Mouse (Mus musculus) heart, postnatal 4 days (tissue): Measurements from ENCODE around the gene Gm5269. TPM values are rescaled to one million over a fixed set of nuclear protein-coding genes. Genes with fewer than 3 reads are reported as not detected.

ENCODE experiments used
- DNase-seq: peaks from one replicate; pipeline ENCODE4 v3.0.0; 2021
- total RNA-seq, 2 experiments: library from RNA; stranded (reverse); gene quantifications; 2 replicates each; pipeline ENCODE4 v1.2.3; 2021

Gene Gm5269
- total RNA-seq, 2 experiments from 2014 or later: not detected

DNA sequence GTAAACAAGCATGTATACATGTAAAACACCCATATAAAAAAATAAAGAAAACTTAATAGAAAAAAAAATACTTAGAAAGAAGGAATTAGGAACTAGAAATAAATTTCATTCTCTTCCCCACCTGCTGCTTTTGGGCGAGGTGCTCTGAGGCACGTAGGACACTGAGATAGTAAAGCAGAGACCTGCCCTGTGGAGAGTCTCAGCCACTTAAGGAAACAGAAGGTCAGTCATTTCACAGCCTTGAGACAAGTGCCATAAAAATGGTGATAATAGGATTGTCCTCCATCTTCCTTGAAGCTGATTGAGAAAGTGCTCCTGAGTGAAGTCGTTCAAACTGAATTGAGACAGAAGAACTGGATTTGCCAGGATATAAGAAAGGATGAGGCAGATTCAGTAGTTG is 12.6 kb downstream of the Gm5269 start:
- no peak for DNase-seq

- DNase-seq: no peak
Measured at GRCm38 (mm10) chr1:45876450-45877198, 13.4 kb downstream of the Gm5269 start.

DNA sequence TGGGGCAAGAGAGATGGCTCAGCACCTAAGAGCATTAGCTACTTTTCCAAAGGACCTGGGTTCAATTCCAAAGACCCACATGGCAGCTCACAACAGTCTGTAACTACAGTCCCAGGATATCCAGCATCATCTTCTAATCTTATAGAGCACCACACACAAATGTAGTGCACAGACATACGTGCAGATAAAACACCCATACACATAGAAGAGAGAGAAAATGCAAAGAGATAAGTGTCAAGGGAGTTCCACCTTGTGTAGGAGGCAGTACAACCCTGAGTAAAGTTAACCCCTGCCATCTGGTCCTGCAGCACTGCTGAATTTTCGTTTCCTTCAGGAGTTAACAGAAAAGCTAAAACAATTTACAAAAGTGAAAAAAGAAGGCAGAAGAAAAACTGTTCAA is 14.4 kb downstream of the Gm5269 start:
- DNase-seq: no peak

- DNase-seq: no peak
Measured at GRCm38 (mm10) chr1:45873250-45873649, 16.8 kb downstream of the Gm5269 start.

- DNase-seq: no peak
Measured at GRCm38 (mm10) chr1:45868479-45869137, 21.5 kb downstream of the Gm5269 start.

DNA sequence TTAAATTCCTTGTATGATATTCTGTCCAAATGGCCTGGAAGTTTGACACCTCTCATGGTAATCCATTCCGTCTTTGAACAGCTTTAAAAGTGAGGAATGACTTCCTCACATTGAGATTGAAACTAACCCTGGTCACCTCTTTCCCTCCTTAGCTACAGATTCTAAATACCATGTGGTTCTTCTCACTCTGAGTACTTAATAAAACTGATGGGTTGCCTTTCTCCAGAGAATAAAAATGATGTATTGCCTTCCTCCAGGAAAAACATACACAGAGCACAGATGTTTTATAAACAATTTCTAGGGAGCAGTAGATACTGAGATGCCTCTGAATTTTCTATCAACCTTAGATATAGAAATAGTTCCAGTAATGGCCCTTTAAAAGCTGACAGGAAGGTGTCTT is 22.0 kb downstream of the Gm5269 start:
- DNase-seq: no peak

DNA sequence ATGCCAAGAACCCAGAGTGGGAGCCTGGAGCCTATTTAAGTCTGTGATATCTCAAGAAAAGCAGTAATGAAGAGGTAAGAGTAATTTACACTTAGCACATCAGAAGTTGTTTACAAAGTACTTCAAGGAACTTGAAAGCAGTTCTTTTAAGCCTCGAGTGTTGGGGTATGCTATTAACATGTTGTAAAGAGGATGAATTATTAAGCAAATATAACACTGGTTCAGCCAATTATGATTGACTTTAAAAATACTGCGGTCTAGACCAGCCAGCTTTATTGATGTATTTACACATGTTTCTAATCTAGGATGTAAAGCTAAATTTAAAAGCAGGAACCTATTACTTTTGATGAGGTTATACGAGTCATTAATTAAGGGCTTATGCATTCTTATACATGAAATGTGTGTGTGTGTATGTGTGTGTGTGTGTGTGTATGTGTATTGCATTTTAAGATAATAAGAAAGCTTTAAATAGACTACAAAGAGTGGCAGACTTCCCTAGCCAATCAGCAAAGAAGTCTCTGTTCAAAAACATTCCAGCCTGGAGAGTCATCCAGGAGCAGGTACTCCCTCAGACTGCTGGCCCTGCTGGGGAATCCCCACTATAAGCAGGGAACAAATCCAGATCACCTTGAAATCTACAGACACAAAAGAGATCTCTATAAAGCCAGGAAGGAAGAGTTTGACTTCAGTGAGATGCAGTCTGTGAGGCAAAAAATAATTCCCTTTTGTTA is 23.6 kb downstream of the Gm5269 start:
- DNase-seq: no peak

GRCm38 (mm10) chr1:45865727-45866126 is 24.3 kb downstream of the Gm5269 start:
- no peak for DNase-seq

- DNase-seq: peak; percentile 8
Measured at GRCm38 (mm10) chr1:45865316-45865715, 24.8 kb downstream of the Gm5269 start.

GRCm38 (mm10) chr1:45864564-45865014 is 25.5 kb downstream of the Gm5269 start:
- DNase-seq: peak; percentile 35

DNA sequence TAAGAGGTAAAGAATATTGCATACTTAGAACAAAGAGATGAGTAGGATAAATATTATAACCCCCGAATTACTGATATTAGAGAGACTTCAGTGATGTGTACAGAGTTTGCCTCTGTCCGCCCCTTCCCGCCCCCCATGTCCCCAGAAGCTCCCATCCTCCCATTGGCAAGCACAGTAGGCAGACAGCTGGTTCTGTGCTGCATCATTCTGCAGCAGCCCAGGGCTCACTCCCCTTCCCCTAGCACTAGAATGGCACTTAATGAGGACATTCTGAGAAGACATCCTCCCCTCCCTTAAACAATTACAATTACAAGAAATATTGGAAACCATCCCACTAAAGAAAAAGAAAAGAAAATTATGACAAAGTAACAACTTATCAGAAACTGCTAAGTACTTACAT is 26.4 kb downstream of the Gm5269 start:
- peak; percentile 12 for DNase-seq

DNA sequence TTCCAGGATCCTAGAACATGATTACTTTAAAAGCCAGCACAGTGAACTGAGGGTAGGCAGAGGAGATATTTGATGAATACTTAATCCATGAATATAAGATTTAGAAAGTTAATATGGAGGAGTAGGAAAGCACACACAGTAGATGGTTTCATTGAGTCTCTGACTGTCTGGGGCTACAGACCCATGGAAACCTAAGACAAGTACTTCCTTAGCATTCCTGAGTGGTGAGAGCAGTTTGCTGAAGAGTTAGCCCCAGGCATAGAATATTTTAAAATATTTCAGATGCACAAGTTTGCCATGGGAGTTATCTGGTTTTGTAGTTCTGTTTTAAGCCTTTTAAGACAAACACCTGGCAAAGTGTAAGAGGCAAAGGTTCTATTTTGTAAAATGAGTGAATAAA is 28.9 kb downstream of the Gm5269 start:
- DNase-seq: no peak

DNA sequence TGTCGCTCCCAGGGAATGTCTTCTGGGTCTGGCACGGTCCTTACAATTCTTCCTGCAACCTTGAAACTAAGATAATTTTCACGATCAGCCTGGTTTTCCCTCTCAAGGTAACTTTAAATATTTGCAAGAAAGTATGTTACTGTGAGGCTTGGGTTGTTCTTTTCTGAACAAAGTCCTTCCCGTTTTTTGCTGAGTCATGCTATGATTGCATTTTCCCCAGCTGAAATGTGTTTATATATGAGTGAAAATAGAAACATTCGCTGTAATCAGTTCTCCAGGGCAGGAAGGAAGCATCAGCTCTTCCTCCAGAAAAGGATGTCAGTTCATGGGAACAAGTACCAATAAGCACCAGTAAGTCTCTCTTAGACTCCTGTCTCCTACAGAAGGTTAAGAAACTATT is 29.7 kb downstream of the Gm5269 start:
- DNase-seq: no peak

DNA sequence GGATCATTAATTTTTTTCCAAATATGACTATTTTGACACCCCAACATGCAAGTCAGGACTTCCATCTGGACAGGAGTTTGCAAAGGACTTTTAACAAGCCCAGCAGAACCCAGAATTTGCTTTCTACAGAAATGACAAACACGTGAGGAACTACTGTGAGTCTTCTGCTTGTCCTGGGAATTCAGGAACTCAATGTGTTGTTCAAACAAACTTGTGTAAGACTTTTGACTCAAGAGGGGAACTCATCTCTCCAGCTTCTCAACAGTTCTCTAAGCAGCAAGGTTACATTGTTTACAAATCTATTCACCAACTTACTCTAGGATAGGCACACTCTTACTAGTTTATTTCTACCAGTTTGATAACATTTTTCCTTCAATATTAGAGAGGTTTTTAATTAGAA is 32.0 kb downstream of the Gm5269 start:
- DNase-seq: no peak

GRCm38 (mm10) chr1:45845466-45845865 is 44.6 kb downstream of the Gm5269 start:
- DNase-seq: no peak

Other genes starting within 250 kb of the Gm5269 start
- gene Wdr75, start 95.1 kb downstream of the Gm5269 start, total RNA-seq: 10 to 100 TPM; 32.3 TPM
- gene Slc40a1, start 36.2 kb upstream of the Gm5269 start, total RNA-seq: 10 to 100 TPM; 12.9 to 14.0 TPM
- gene Dnah7b, start 176.0 kb upstream of the Gm5269 start, total RNA-seq: 1 to 10 TPM; 1.5 to 2.8 TPM